Comparison of ENCODE assay signal across 16 mouse cellular contexts in genomic region chr10:110650851-110651250, GRCm38 (mm10).
A peak's percentile ranks its signal among the peaks of the same experiment; 100 is the strongest.
DNase-seq lines count a peak whose midpoint lies in the region; ATAC-seq and TF ChIP-seq lines count a peak whose summit lies in the region.
"Had no signal": no experiment of that assay in that cellular context is flagged by ENCODE, and none has a peak within 500 bp of the region (broad histone marks: within the 10 kb centered on the region; RNA-seq: fewer than 3 reads in every experiment).

No protein-coding gene starts in this region.

- DNase-seq in frontal cortex, postnatal 36 days (ENCODE audit: low spot score in 2 of 2), result no peak
- DNase-seq in layer of hippocampus, adult 2 months (ENCODE audit: low spot score in 2 of 2), result no peak
- no peak for DNase-seq in layer of hippocampus, postnatal 36 days
- peak; percentile 16 for DNase-seq in retina, embryonic 14.5 days (ENCODE audit: low spot score)
- no peak for DNase-seq in retina, postnatal 1 day
- DNase-seq in spleen, postnatal 10 days (ENCODE audit: low spot score in 2 of 2), result no peak
- DNase-seq: cerebellum, adult 11 months; cerebellum, postnatal 25 days; gastrocnemius, postnatal 14 days; kidney, adult 8-10 months; right cerebral cortex, postnatal 4 days; thymus, adult 18-20 months had no signal

- no peak overlapping the region for H3K27ac ChIP-seq in layer of hippocampus, adult 2 months
- H3K27ac ChIP-seq: heart, embryonic 10.5 days; limb, embryonic 12.5 days; liver, embryonic 15.5 days had no signal

- peak; percentile 74 for TF ChIP-seq CTCF in layer of hippocampus, adult 2 months (conservative IDR thresholded peaks at IDR 0.05)

- H3K4me3 ChIP-seq in layer of hippocampus, adult 2 months, result no peak overlapping the region
- H3K4me3 ChIP-seq: heart, embryonic 10.5 days; limb, embryonic 12.5 days; liver, embryonic 15.5 days had no signal

- ATAC-seq in frontal cortex, adult (ENCODE audit: low TSS enrichment), result peak; percentile 67; the same call in 1 of the 2 replicates
